Comparison of ENCODE assay signal across 22 mouse cellular contexts in genomic region chr13:82246231-82246630, GRCm38 (mm10).
DNase-seq lines count a peak whose midpoint lies in the region; ATAC-seq and TF ChIP-seq lines count a peak whose summit lies in the region.
"Had no signal": no experiment of that assay in that cellular context is flagged by ENCODE, and none has a peak within 500 bp of the region (broad histone marks: within the 10 kb centered on the region; RNA-seq: fewer than 3 reads in every experiment).

No protein-coding gene starts in this region.

- DNase-seq in kidney, postnatal 14 days = no peak
- DNase-seq in kidney, adult 8-10 months = no peak
- peak; percentile 41 for DNase-seq in kidney, postnatal 0 days (ENCODE audit: low spot score)
- DNase-seq in kidney, adult 11 months = no peak
- DNase-seq in midbrain, embryonic 11.5 days (ENCODE audit: low spot score, missing footprints) = peak; percentile 51
- DNase-seq: adrenal gland, adult 2 months; adrenal gland, adult 8-10 months; adrenal gland, postnatal 10 days; adrenal gland, postnatal 14 days; adrenal gland, postnatal 25 days; adrenal gland, postnatal 36 days; B cell, adult 2 months; cerebellum, adult 11 months; cerebellum, adult 11-12 months had no signal

- H3K4me1 ChIP-seq in kidney, embryonic 14.5 days (ENCODE audit: control insufficient read depth, insufficient read depth, low read length) = no peaks in the 10 kb centered on the region
- H3K4me1 ChIP-seq in kidney, embryonic 15.5 days = no peaks in the 10 kb centered on the region
- H3K4me1 ChIP-seq in kidney, postnatal 0 days (replicated peaks; ENCODE audit: insufficient read depth, low read length) = no peaks in the 10 kb centered on the region
- no peaks in the 10 kb centered on the region for H3K4me1 ChIP-seq in midbrain, embryonic 11.5 days (ENCODE audit: control insufficient read depth, insufficient read depth, low read length)
- no peaks in the 10 kb centered on the region for H3K4me1 ChIP-seq in midbrain, embryonic 15.5 days

- H3K9ac ChIP-seq in kidney, embryonic 14.5 days (ENCODE audit: low read depth, low read length) = no peak overlapping the region
- no peak overlapping the region for H3K9ac ChIP-seq in kidney, embryonic 15.5 days
- H3K9ac ChIP-seq in kidney, postnatal 0 days (ENCODE audit: low read depth, low read length) = no peak overlapping the region
- no peak overlapping the region for H3K9ac ChIP-seq in midbrain, embryonic 11.5 days (ENCODE audit: low read length)
- no peak overlapping the region for H3K9ac ChIP-seq in midbrain, embryonic 15.5 days

- no peaks in the 10 kb centered on the region for H3K27me3 ChIP-seq in kidney, embryonic 14.5 days (ENCODE audit: control insufficient read depth, insufficient read depth, low read length)
- no peaks in the 10 kb centered on the region for H3K27me3 ChIP-seq in kidney, embryonic 15.5 days
- H3K27me3 ChIP-seq in kidney, postnatal 0 days (ENCODE audit: insufficient read depth, low read length) = no peaks in the 10 kb centered on the region
- H3K27me3 ChIP-seq in midbrain, embryonic 11.5 days (ENCODE audit: control insufficient read depth, insufficient read depth, low read length) = no peaks in the 10 kb centered on the region
- H3K27me3 ChIP-seq in midbrain, embryonic 15.5 days (replicated peaks) = no peaks in the 10 kb centered on the region
- H3K27me3 ChIP-seq: CH12.LX, Patski had no signal

- no peak overlapping the region for H3K4me2 ChIP-seq in kidney, embryonic 14.5 days (replicated peaks; ENCODE audit: low read depth, low read length)
- H3K4me2 ChIP-seq in kidney, embryonic 15.5 days = no peak overlapping the region
- no peak overlapping the region for H3K4me2 ChIP-seq in kidney, postnatal 0 days (ENCODE audit: low read length)
- H3K4me2 ChIP-seq in midbrain, embryonic 11.5 days = no peak overlapping the region
- H3K4me2 ChIP-seq in midbrain, embryonic 15.5 days = no peak overlapping the region

- H3K27ac ChIP-seq in kidney, embryonic 14.5 days (ENCODE audit: low read depth, low read length) = no peak overlapping the region
- H3K27ac ChIP-seq in kidney, embryonic 15.5 days = no peak overlapping the region
- H3K27ac ChIP-seq in kidney, postnatal 0 days = no peak overlapping the region
- H3K27ac ChIP-seq in midbrain, embryonic 11.5 days (ENCODE audit: low read depth, low read length) = no peak overlapping the region
- H3K27ac ChIP-seq in midbrain, embryonic 15.5 days = no peak overlapping the region

- ATAC-seq in kidney, embryonic 14.5 days (ENCODE audit: low FRiP score, low TSS enrichment) = peak; percentile 46; the same call in 1 of the 2 replicates
- ATAC-seq in kidney, embryonic 15.5 days (replicated peaks; ENCODE audit: low FRiP score) = peak; percentile 69; the same call in 1 of the 2 replicates
- ATAC-seq in kidney, postnatal 0 days (replicated peaks; ENCODE audit: low FRiP score, low read depth) = no peak
- ATAC-seq in midbrain, embryonic 11.5 days (ENCODE audit: low FRiP score) = no peak
- ATAC-seq in midbrain, embryonic 15.5 days (replicated peaks) = no peak
- ATAC-seq: activated CD4-positive, CD25-positive, alpha-beta regulatory T cell, adult 4 months; CD4-positive, CD25-positive, alpha-beta regulatory T cell, adult 4 months; Patski had no signal

- no peak for TF ChIP-seq CTCF in kidney, postnatal 0 days (IDR thresholded peaks at IDR 0.05; ENCODE audit: low read depth)

- H3K4me3 ChIP-seq in kidney, embryonic 14.5 days (ENCODE audit: low read length) = no peak overlapping the region
- H3K4me3 ChIP-seq in kidney, embryonic 15.5 days (replicated peaks) = no peak overlapping the region
- no peak overlapping the region for H3K4me3 ChIP-seq in kidney, postnatal 0 days (replicated peaks; ENCODE audit: low read depth, low read length)
- H3K4me3 ChIP-seq in midbrain, embryonic 11.5 days (ENCODE audit: low read depth, low read length) = no peak overlapping the region
- H3K4me3 ChIP-seq in midbrain, embryonic 15.5 days = no peak overlapping the region

- H3K9me3 ChIP-seq in kidney, embryonic 14.5 days (ENCODE audit: control insufficient read depth, low read length) = no peaks in the 10 kb centered on the region
- H3K9me3 ChIP-seq in kidney, embryonic 15.5 days (replicated peaks) = no peaks in the 10 kb centered on the region
- H3K9me3 ChIP-seq in kidney, postnatal 0 days (replicated peaks; ENCODE audit: low read length) = no peaks in the 10 kb centered on the region
- H3K9me3 ChIP-seq in midbrain, embryonic 11.5 days (ENCODE audit: control insufficient read depth, low read length) = no peaks in the 10 kb centered on the region
- H3K9me3 ChIP-seq in midbrain, embryonic 15.5 days = no peaks in the 10 kb centered on the region
- H3K9me3 ChIP-seq: G1E had no signal

- H3K36me3 ChIP-seq in kidney, embryonic 14.5 days (ENCODE audit: control insufficient read depth, insufficient read depth, low read length) = no peaks in the 10 kb centered on the region
- H3K36me3 ChIP-seq in kidney, embryonic 15.5 days = no peaks in the 10 kb centered on the region
- no peaks in the 10 kb centered on the region for H3K36me3 ChIP-seq in kidney, postnatal 0 days (ENCODE audit: insufficient read depth, low read length)
- no peaks in the 10 kb centered on the region for H3K36me3 ChIP-seq in midbrain, embryonic 11.5 days (ENCODE audit: control insufficient read depth, insufficient read depth, low read length)
- H3K36me3 ChIP-seq in midbrain, embryonic 15.5 days (replicated peaks) = no peaks in the 10 kb centered on the region
- H3K36me3 ChIP-seq: G1E had no signal

- WGBS in kidney, embryonic 14.5 days = 51% methylated on average over 1 of the region's 1 CpGs
- WGBS in kidney, embryonic 15.5 days = 57% methylated on average over 1 of the region's 1 CpGs
- 65% methylated on average over 1 of the region's 1 CpGs for WGBS in kidney, postnatal 0 days
- 88% methylated on average over 1 of the region's 1 CpGs for WGBS in midbrain, embryonic 11.5 days
- WGBS in midbrain, embryonic 15.5 days = 94% methylated on average over 1 of the region's 1 CpGs

Comparison
In these comparisons a context has a peak if more than half of its experiments do, and no peak if none do; other contexts are left out.
1. ATAC-seq: peak in kidney, embryonic 14.5 days (single experiment) and kidney, embryonic 15.5 days (single experiment); none in kidney, postnatal 0 days (single experiment), midbrain, embryonic 11.5 days (single experiment) and midbrain, embryonic 15.5 days (single experiment).
2. DNase-seq: peak in kidney, postnatal 0 days (single experiment) and midbrain, embryonic 11.5 days (single experiment); none in kidney, postnatal 14 days (single experiment), kidney, adult 8-10 months (0 of 2) and kidney, adult 11 months (single experiment).